Mouse (Mus musculus): ENCODE data around the gene Tmem100.

- no peak for TF ChIP-seq CTCF (IDR thresholded peaks at IDR 0.05; ENCODE audit: extremely low read depth, insufficient read length, insufficient replicate concordance, low read depth, low read length)
- no peak for TF ChIP-seq POLR2A (IDR thresholded peaks at IDR 0.05; ENCODE audit: low read depth, low read length)
Observed at GRCm38 (mm10) chr11:90083042-90083441, 52.9 kb downstream of the Tmem100 start.
